Mouse (Mus musculus): Measurements from ENCODE around the gene Pccb.

The Pccb gene

DNA sequence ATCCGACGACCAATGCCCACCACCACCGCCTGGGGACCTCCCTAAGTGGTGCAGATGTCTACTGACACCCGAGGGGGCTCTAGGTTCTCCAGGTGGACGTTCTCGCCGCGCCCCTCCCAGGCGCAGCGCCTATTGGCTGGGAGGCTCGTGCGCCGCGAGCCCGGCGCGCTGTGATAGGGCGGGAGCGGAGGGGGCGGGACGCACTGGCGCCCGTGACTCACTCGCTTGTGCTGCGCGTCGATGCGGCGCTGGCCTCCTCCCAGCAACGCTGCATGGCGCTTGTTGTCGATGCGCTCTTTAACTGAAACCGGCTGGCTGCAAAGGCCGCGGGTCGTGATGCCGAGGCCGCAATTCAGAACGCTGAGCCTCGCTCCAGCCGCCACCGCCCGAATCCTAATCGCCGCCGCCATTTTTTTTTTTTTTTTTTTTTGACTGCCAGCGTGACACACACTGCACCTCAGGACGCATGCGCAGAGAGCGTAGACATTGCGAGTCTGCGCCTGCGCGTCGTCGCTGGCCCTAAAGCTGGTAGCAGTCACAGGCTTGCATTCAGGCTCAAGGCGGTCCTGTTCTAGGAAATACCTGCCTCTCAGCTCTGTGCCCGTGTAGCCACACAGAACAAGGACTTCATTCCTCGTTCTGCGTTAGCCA lies at the start of gene Pccb:
Gene Pccb (minus strand): TSS at position 451 of the 651 bp plus-strand sequence.
- DNase-seq (ENCODE audit: low read depth, low spot score): peak; percentile 98

DNA sequence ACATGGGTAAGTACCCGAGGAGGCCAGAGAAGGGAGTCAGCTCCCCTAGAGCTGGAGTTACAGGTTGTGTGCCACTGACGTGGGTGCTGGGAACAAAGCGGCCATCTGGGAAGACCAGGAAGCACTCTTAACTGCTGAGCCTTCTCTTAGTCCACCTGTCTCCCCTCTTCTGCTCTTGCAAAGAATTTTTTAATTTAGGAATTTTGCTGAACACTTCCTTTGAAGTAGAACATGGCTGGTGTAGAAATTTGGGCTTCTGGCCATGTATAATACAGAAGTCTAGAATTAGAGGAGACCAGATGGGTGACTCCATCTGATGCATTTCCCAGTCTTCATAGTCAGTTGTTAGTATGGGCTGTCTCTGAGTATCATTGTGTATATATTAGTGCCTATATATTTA lies 49.0 kb upstream of the Pccb start:
- no peak for DNase-seq (ENCODE audit: low read depth, low spot score)

GRCm38 (mm10) chr9:101080046-101080685 lies 45.5 kb upstream of the Pccb start:
- DNase-seq (ENCODE audit: low read depth, low spot score): peak; percentile 29

GRCm38 (mm10) chr9:101078579-101078978 lies 43.9 kb upstream of the Pccb start:
- DNase-seq (ENCODE audit: low read depth, low spot score): peak; percentile 12

DNA sequence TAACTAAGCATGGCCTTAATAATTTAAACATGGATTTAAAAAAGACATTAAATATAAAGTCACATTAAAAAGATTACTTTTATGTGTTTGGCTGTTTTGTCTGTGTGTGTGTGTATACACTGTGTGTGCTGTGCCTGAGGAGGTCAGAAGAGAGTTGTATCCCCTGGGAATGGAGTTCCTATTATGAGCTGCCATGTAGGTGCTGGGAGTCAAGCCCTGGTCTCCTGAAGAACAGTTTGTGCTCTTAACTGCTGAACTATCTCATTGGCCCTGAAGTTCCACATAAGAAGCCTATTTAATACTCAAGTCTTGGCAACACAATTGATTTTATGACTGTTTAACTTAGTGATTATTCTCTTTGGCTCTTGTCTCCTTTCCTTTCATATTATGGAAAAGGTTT lies 42.8 kb upstream of the Pccb start:
- no peak for DNase-seq (ENCODE audit: low read depth, low spot score)

GRCm38 (mm10) chr9:101076095-101076875 lies 41.6 kb upstream of the Pccb start:
- peak; percentile 21 for DNase-seq (ENCODE audit: low read depth, low spot score)

DNA sequence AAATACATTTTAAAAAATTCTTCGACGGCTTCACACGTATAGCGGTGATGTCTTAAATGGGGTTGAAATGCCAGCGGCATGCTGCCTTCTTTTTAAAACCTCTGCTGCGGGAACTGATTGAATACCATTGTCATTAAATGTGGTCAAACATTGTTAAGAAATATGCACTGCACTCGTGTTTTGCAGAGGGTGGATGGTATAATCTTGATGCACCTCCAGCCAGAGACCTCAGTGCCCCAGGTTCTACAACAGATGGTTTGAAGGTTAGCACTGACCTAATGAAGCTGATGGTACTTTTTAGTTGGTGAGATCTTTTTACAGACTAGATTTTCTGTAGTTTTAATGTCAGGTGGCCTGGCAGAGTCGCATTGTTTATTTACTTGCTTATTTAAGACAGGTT lies 41.0 kb upstream of the Pccb start:
- DNase-seq (ENCODE audit: low read depth, low spot score): no peak

DNA sequence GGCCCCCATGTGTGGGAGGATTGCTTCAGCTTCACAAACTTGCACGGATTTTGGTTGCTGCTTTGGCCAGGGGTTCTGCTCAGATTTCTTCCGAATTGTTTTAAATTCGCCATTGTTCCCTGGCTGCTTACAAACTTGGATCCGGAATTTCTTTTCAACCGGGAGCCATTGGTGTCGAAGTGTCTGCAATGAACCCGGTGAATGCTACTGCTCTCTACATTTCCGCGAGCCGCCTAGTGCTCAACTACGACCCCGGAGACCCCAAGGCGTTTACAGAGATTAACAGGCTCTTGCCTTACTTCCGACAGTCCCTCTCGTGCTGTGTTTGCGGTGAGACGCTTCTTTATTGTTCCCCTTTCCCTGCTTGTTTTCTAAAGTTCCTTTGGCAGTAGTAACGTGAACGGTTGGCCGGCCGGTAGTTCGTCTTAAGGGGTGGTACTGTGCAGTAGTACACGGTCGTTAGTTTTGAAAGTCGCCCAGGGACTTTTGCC lies 40.4 kb upstream of the Pccb start:
- peak; percentile 33 for DNase-seq (ENCODE audit: low read depth, low spot score)

DNA sequence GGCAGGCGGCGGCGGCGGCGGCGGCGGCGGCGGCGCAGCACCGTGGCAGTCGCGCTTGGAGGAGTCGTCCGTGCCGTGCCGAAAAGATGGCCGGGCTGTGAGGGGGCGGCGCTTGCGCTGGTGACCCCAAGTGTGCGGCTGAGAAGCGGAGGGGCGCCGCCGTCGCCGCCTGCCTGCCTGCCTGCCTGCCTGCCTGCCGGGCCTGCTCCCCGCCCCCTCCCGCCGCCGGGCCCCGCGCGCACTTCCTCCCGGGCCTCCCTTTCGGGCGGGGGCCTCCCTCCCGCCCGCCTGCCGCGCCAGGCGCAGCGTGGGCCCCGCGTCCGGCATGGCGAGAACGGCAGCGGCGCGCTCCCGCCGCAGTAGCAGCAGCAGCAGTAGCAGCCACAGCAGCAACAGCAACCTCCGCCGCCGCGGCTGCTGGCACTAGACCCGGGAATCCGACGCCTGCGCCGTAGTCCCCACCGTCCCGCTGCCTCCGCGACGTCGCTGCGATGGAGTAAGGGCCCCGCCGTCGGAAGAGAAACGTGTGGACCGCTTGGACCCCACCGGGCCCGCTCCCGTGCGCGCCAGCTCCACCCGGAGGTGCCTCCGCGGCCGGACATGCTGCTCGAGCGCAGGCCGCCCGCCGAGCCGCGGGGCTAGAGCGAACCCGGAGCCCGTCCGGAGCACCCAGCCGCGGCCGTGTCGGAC lies 39.8 kb upstream of the Pccb start:
- DNase-seq (ENCODE audit: low read depth, low spot score): peak; percentile 55

DNA sequence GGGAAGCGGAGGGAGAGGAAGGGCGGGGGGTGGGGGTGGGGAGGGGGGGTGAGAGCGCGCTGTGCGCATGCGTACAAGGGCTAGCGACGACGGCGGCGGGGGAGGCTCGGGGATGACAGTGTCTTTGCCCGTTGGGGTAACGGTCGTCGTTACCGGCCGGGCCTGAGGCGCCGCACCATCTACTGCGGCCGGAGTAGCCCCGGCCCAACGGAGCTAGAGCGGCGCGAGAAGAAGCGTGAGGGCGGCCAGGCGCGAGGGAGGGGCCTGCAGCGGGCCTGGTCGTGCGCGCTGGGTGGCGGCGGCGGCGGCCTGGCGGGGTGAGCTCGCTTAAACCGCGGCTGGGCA lies 39.3 kb upstream of the Pccb start, which contains the start of gene Msl2:
Gene Msl2 (plus strand): TSS at position 115 of the 345 bp plus-strand sequence.
- no peak for DNase-seq (ENCODE audit: low read depth, low spot score)

GRCm38 (mm10) chr9:101073041-101073986 lies 38.6 kb upstream of the Pccb start:
- peak; percentile 99 for DNase-seq (ENCODE audit: low read depth, low spot score)

DNA sequence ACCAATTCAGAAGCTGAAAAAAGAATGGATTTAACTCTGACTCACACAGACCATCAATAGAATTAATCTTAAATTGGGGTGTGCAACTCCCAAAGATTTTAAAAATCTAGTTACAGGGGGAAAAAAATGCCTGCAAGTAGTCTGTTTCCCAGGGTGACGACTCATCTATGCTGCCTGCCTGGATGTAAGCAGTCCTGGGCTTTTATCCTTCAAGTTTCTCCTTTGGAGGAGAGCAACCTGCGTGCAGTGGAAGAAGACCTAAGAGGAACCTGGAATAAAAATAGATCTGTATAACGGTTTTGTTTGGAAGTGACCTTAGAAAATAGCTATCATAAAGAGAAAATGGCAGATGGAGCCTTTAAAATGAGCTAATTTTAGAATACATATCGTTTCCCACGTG lies 37.8 kb upstream of the Pccb start:
- no peak for DNase-seq (ENCODE audit: low read depth, low spot score)

- peak; percentile 65 for DNase-seq (ENCODE audit: low read depth, low spot score)
Observed at GRCm38 (mm10) chr9:101069781-101070180, 35.1 kb upstream of the Pccb start.

DNA sequence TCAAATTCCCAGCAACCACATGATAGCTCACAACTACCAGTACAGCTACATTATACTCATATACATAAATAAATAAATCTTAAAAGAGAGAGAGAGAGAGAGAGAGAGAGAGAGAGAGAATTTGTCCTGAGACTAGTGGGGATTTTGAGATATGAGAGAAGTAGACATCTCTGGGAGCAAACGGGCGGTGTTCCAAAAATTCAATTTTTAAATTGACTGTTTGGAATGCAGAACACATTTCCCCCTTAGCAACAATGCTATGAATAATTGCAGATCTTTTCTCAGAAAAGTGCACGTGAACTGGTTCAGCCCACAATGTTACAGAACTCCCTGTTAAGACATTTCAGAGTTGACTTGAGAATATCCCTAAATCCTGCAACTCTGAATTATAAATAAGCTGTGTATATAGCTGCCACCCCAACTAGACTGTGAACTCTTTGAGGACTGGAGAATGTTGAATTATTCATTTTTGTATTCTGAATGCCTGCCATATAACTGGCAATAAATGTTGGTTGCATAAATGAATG lies 30.4 kb upstream of the Pccb start:
- no peak for DNase-seq (ENCODE audit: low read depth, low spot score)

DNA sequence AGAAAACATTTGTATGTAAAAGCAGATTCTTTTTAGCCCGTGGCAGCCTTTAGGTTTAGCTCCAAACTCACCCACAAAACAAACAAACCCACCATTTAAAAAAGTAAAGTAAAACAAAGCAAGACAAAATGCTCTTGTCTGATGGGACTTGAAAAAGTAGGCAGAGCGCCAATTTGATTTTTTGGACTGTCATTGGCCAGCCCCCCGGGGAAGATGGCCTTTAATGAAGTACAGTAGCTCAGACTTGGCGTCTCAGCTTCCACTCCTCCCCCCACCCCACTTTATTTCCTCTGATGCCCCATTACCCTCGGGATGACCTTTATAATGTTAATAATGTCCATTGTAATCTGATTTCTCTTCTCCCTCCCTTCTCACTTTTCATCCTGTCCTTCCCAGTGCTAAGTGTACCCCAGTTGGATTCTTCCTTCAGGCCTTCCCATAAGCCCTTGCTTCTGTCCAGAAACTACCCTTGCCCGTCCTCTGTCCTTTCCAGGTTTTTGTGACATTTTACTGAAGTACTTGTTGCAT lies 27.6 kb upstream of the Pccb start:
- DNase-seq (ENCODE audit: low read depth, low spot score): peak; percentile 79

DNA sequence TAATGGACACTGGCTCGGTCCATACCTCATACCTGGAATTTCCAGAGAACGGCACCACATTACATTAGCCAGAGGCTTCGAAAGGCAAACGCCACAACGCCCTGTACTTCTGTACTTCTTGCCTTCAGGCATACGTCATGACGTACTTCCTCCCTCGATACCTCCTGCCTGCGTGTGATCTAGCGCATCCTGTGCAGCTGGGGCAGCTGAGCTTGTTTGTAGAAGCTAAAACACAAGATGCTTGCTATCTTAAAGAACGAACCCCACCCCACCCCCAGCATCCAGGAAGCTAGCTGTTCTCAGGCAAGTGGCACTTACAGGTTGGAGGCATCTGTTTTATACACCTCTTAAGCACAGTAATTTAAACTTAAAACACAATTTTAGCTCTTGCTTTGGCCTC lies 26.3 kb upstream of the Pccb start:
- peak; percentile 79 for DNase-seq (ENCODE audit: low read depth, low spot score)

DNA sequence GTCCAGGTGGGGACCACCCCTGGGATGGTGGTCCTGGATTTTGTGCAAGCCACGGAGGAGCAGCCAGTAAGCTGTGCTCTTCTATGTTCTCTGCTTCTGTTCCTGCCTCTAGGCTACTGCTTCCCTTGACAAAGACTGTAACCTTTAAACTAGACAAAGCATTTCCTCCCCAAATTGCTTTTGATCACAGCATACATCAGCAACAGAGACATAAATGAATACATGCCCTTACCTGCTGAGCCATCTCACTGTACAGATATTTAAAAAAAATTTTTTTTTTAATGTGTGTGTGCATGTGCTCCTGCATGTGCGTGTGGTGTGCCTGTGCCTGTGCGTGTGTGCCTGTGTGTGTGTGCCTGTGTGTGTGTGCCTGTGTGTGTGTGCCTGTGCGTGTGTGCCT lies 22.5 kb upstream of the Pccb start:
- DNase-seq (ENCODE audit: low read depth, low spot score): no peak

GRCm38 (mm10) chr9:101053279-101053678 lies 18.6 kb upstream of the Pccb start:
- peak; percentile 58 for DNase-seq (ENCODE audit: low read depth, low spot score)

GRCm38 (mm10) chr9:101052691-101053090 lies 18.0 kb upstream of the Pccb start:
- no peak for DNase-seq (ENCODE audit: low read depth, low spot score)

DNA sequence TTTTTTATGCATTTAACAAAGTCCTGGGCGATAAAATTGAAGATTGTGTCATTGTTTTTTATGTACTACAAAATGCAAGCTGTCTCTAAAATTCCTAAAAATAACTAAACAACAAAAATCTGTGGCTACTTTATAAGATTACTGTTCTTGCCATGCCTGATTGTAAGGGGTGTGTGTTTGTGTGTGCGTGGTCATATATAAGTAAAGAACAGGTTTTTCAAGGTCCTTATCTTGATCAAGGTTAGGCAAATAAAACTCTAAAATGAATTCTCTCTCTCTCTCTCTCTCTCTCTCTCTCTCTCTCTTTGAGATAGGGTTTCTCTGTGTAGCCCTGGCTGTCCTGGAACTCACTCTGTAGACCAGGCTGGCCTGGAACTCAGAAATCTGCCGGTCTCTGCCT lies 17.3 kb upstream of the Pccb start:
- no peak for DNase-seq (ENCODE audit: low read depth, low spot score)

Data from ES-CJ7 (cell line).